Mouse (Mus musculus) lung, adult 2 months (tissue): ENCODE results near the gene Gpr35.

Source experiments
- CTCF ChIP-seq: fragments of 200-500 bp; IDR thresholded peaks from 2 replicates; pipeline ENCODE4 v1.5.1; 2011; ENCODE audit warnings: mild to moderate bottlenecking, low read length, control low read depth; ENCODE audit not compliant: insufficient read depth
- POLR2A ChIP-seq: fragments of 200-500 bp; IDR thresholded peaks from 2 replicates; pipeline ENCODE4 v1.6.1; 2011; ENCODE audit warnings: low read depth, mild to moderate bottlenecking, control low read depth, low read length, borderline replicate concordance; ENCODE audit errors: extremely low read depth

- TF ChIP-seq POLR2A (no peak), CTCF (no peak)
These were observed 28.0 kb downstream of the Gpr35 start for GRCm38 (mm10) chr1:92978645-92979044.
